Mouse (Mus musculus) CD4-positive helper T cell, adult 2 months (primary cell): ENCODE results near the gene Tbl1xr1.
A peak's percentile ranks its signal among the peaks of the same experiment; 100 is the strongest.

Experiments
- DNase-seq: peaks from one replicate; pipeline ENCODE4 v3.0.0-alpha.2; 2012; ENCODE audit warnings: low read depth, missing footprints, low spot score

Tbl1xr1 gene

GRCm38 (mm10) chr3:22090431-22091265, 14.2 kb downstream of the Tbl1xr1 start:
- no peak for DNase-seq

- DNase-seq, result no peak
Observed at GRCm38 (mm10) chr3:22091266-22091550, 14.8 kb downstream of the Tbl1xr1 start.

- DNase-seq, result no peak
Observed at GRCm38 (mm10) chr3:22091681-22092080, 15.2 kb downstream of the Tbl1xr1 start.

- DNase-seq, result no peak
Observed at GRCm38 (mm10) chr3:22092784-22093183, 16.3 kb downstream of the Tbl1xr1 start.

- DNase-seq, result no peak
Observed at GRCm38 (mm10) chr3:22103986-22104515, 27.6 kb downstream of the Tbl1xr1 start.

- DNase-seq, result no peak
Observed at GRCm38 (mm10) chr3:22105471-22105870, 29.0 kb downstream of the Tbl1xr1 start.

- no peak for DNase-seq
Observed at GRCm38 (mm10) chr3:22108013-22108412, 31.6 kb downstream of the Tbl1xr1 start.

GRCm38 (mm10) chr3:22109651-22110050, 33.2 kb downstream of the Tbl1xr1 start:
- DNase-seq, result no peak

- DNase-seq, result no peak
Observed at GRCm38 (mm10) chr3:22113773-22114172, 37.3 kb downstream of the Tbl1xr1 start.

GRCm38 (mm10) chr3:22115221-22115620, 38.8 kb downstream of the Tbl1xr1 start:
- DNase-seq, result peak; percentile 51

GRCm38 (mm10) chr3:22115678-22116077, 39.2 kb downstream of the Tbl1xr1 start:
- no peak for DNase-seq

GRCm38 (mm10) chr3:22116188-22116587, 39.7 kb downstream of the Tbl1xr1 start:
- DNase-seq, result peak; percentile 27

GRCm38 (mm10) chr3:22121741-22122140, 45.3 kb downstream of the Tbl1xr1 start:
- no peak for DNase-seq

- no peak for DNase-seq
Observed at GRCm38 (mm10) chr3:22123145-22123544, 46.7 kb downstream of the Tbl1xr1 start.

GRCm38 (mm10) chr3:22126251-22126826, 49.9 kb downstream of the Tbl1xr1 start:
- no peak for DNase-seq

GRCm38 (mm10) chr3:22131277-22131676, 54.8 kb downstream of the Tbl1xr1 start:
- DNase-seq, result no peak

GRCm38 (mm10) chr3:22133626-22134025, 57.2 kb downstream of the Tbl1xr1 start:
- DNase-seq, result no peak

GRCm38 (mm10) chr3:22137793-22138579, 61.5 kb downstream of the Tbl1xr1 start:
- DNase-seq, result peak; percentile 28

- DNase-seq, result no peak
Observed at GRCm38 (mm10) chr3:22138580-22139099, 62.2 kb downstream of the Tbl1xr1 start.

- no peak for DNase-seq
Observed at GRCm38 (mm10) chr3:22140111-22140658, 63.7 kb downstream of the Tbl1xr1 start.

- DNase-seq, result no peak
Observed at GRCm38 (mm10) chr3:22141984-22142719, 65.7 kb downstream of the Tbl1xr1 start.
